Mouse (Mus musculus) limb, embryonic 14.5 days (tissue): ENCODE measurements around the gene Vdr. TPM values are rescaled to one million over a fixed set of nuclear protein-coding genes. Genes with fewer than 3 reads are reported as not detected.

Experiments used
- ATAC-seq: fragments of 200-750 bp; cut with Nextera tagmentation; 2 replicates; pipeline ENCODE4 v1.8.0; 2017; ENCODE audit warnings: low read depth, moderate number of reproducible peaks, moderate TSS enrichment; ENCODE audit not compliant: low FRiP score
- DNase-seq: peaks from one replicate; pipeline ENCODE4 v3.0.0-alpha.2; 2015; ENCODE audit warnings: low spot score
- H3K27ac ChIP-seq: fragments of 300-500 bp; sonication (generic); replicated peaks from 2 replicates; pipeline ENCODE4 v1.5.1; 2014; ENCODE audit warnings: low read depth, mild to moderate bottlenecking, low read length, moderate library complexity, mixed read lengths
- H3K27me3 ChIP-seq: fragments of 300-500 bp; sonication (generic); 2 replicates; pipeline ENCODE4 v1.6.1; 2014; ENCODE audit warnings: low read length, mixed read lengths; ENCODE audit not compliant: control insufficient read depth, insufficient read depth
- H3K36me3 ChIP-seq: fragments of 300-500 bp; sonication (generic); 2 replicates; pipeline ENCODE4 v1.6.1; 2014; ENCODE audit warnings: mild to moderate bottlenecking, low read length, moderate library complexity, mixed read lengths; ENCODE audit not compliant: control insufficient read depth, insufficient read depth
- H3K4me1 ChIP-seq: fragments of 300-500 bp; sonication (generic); 2 replicates; pipeline ENCODE4 v1.6.1; 2014; ENCODE audit warnings: antibody characterized with exemption, low read length, mixed read lengths; ENCODE audit not compliant: control insufficient read depth, insufficient read depth
- H3K4me2 ChIP-seq: fragments of 300-500 bp; sonication (generic); replicated peaks from 2 replicates; pipeline ENCODE4 v1.6.1; 2014; ENCODE audit warnings: low read depth, mild to moderate bottlenecking, low read length, moderate library complexity; ENCODE audit not compliant: severe bottlenecking
- H3K4me3 ChIP-seq: fragments of 300-500 bp; sonication (generic); replicated peaks from 2 replicates; pipeline ENCODE4 v1.5.1; 2014; ENCODE audit warnings: low read length
- H3K9ac ChIP-seq: fragments of 300-500 bp; sonication (generic); 2 replicates; pipeline ENCODE4 v1.6.1; 2014; ENCODE audit warnings: mild to moderate bottlenecking, low read depth, low read length, moderate library complexity; ENCODE audit not compliant: severe bottlenecking
- H3K9me3 ChIP-seq: fragments of 300-500 bp; sonication (generic); 2 replicates; pipeline ENCODE4 v1.6.1; 2016; ENCODE audit warnings: low read length; ENCODE audit not compliant: control insufficient read depth
- POLR2A ChIP-seq: fragments of 200-500 bp; IDR thresholded peaks from 2 replicates; pipeline ENCODE4 v1.8.0; 2012; ENCODE audit warnings: inconsistent platforms, mild to moderate bottlenecking, moderate library complexity, borderline replicate concordance; ENCODE audit not compliant: insufficient read depth, insufficient read length; ENCODE audit errors: extremely low read depth
- WGBS: fragments of 180-500 bp; shearing (Covaris S2); extraction: QIAGEN DNeasy Blood & Tissue Kit; methylation state at CpG from one replicate; pipeline ENCODE4 v1.1.7; 2014; 5-methylcytosine and 5-hydroxymethylcytosine counted together
- polyA plus RNA-seq, 2 experiments: library from polyadenylated mRNA; depleted of rRNA in 1 of 2; stranded (reverse) in 1 of 2; unstranded in 1 of 2; fragments of >200 nt; fragmentation: Nextera tagmentation in 1 of 2; extraction: Ambion mirVana in 1 of 2; gene quantifications; 2 replicates each; pipeline versions ENCODE4 v1.2.1 to v1.2.3; 2012 to 2014

Vdr gene
- polyA plus RNA-seq, 2 experiments, result 2.0 to 3.4 TPM

DNA sequence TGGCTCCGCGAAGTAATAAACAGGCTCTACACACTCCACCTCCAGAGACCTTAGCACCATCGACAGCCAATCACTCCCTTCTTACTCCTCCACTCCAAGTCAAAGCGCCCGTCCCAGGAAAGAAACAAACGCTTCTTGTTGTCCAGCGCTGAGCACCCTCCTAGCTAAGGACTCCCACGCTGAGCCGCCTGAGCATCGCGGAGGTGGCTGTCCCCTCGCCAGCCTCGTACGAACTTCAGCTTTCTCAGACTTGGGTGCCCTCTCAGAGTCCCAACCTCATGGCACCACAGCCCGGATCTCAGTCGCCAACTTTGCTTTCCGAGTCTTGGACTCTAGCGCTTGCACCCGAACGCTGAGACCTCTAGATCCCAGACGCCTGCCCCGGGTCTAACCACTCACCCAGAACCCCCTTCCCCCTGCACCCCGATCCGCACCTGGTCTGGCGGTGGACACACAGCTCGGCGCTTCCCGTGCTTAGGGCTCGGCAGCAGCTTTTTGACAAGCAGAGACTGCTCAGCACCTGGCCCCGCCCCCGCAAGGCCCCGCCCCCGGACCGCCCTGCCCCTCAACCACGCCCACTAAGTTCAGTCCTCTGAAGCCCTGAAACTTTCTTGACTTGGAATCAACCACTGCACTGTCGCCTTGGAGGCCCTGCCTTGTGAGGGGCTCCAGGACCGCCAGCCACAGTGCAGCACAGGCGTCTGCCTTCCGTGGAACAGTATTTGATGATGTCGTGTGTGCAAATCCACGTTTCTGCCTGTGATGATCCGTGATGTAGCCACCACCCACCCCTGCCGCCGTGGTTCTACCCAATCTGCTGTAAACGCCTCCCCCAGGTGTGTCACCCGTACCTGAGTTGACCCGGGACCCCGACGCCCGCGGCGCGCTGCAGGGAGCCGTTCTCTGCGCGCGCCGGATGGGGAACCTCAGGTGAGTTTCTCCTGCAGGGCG is 2.4 kb downstream of the Vdr start:
- 1% methylated on average over 57 of the region's 59 CpGs for WGBS
- DNase-seq, result peak; percentile 51
- Histone ChIP-seq H3K27ac (no peak overlapping the region), H3K4me3 (peak overlapping the region; percentile 47), H3K9me3 (no peaks in the 10 kb centered on the region), H3K27me3 (peaks cover 11% of the 10 kb centered on the region; the same call in 1 of the 2 replicates), H3K9ac (peak overlapping the region; percentile 50), H3K4me1 (peaks cover 11% of the 10 kb centered on the region; the same call in 1 of the 2 replicates), H3K36me3 (no peaks in the 10 kb centered on the region), H3K4me2 (peak overlapping the region; percentile 92)
- TF ChIP-seq POLR2A, result no peak
- peak; percentile 80 for ATAC-seq

DNA sequence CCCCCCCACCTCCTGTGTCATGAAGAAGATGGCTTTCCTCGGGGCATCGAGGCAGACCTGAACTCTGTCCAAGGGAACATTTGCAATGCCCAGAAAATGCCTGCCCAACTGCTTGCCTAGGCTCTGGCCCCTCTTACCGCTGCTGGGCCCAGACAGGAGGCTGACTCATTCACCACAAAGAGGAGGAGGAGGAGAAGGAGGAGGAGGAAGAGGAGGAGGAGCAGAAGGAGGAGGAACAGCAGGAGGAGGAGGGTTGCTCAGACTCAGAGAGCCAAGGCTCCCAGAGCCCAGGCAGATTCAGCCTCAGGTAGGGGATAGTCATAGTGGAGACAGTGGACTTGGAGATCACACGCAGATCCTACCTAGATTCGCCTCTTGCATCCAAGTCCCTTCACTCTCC is 3.2 kb downstream of the Vdr start:
- peaks cover 11% of the 10 kb centered on the region; the same call in 1 of the 2 replicates for H3K4me1 ChIP-seq
- ATAC-seq (no peak), DNase-seq (no peak)
- peak overlapping the region; percentile 47 for H3K4me3 ChIP-seq
- H3K27ac ChIP-seq, result no peak overlapping the region
- peak overlapping the region; percentile 92 for H3K4me2 ChIP-seq
- WGBS, result 49% methylated on average over 5 of the region's 5 CpGs
- H3K9me3 ChIP-seq, result no peaks in the 10 kb centered on the region
- H3K27me3 ChIP-seq, result peaks cover 11% of the 10 kb centered on the region; the same call in 1 of the 2 replicates
- no peak for TF ChIP-seq POLR2A
- peak overlapping the region; percentile 50; the same call in 1 of the 2 replicates for H3K9ac ChIP-seq
- H3K36me3 ChIP-seq, result no peaks in the 10 kb centered on the region

DNA sequence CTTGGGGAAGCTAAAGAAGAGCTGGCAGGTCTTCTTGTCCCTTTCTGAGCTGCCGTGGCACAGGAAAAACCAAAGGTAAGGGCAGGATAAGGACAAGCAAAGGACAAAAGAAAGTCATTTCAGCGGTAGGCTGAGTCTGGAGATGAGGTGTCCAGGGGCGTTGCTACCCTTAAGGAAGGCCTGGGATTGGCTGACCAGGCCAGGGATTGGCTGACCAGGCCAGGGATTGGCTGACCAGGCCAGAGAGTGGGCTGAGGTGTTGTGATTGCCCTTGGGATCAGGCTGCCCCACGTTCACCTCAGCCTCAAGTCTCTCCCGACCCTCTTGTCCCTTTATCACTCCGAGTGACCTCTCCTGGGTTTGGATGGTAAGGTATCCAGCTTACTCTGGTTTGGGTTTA is 5.1 kb downstream of the Vdr start:
- Histone ChIP-seq H3K4me3 (no peak overlapping the region), H3K27ac (no peak overlapping the region), H3K4me1 (peaks cover 11% of the 10 kb centered on the region; the same call in 1 of the 2 replicates), H3K9ac (no peak overlapping the region), H3K9me3 (no peaks in the 10 kb centered on the region), H3K4me2 (no peak overlapping the region), H3K27me3 (peaks cover 11% of the 10 kb centered on the region; the same call in 1 of the 2 replicates), H3K36me3 (no peaks in the 10 kb centered on the region)
- ATAC-seq, result no peak
- DNase-seq, result no peak
- 84% methylated on average over 6 of the region's 6 CpGs for WGBS
- no peak for TF ChIP-seq POLR2A

DNA sequence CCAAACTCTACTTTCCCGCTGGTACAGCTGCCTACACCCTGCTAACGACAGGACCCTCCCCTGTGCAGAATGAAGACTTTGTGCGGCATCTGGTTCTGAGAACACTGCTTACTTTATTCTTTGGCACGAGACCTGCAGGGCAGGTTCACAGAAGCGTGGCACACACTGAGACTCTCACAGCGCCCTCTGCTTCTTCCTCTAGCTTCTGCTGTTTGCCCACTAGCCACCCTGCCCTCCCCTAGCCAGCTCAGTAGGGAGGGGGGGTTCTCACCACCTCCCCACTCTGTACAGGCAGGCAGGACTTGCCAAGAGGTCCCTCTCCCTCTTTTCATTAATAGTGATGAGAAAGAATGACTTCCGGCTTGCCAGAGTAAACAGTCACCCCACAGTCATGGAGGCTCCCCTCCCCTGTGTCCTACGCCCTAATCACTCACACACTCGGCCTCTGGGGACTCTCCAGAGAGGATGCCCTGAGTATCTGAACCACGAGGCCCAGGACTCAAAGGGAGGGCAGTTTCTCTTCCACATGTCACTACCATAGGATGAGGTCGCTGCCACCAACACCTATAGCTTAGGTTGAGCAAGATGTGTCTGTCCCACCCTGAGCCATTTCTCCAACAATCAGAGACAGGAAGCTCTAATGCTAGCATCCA is 6.0 kb downstream of the Vdr start:
- WGBS, result 64% methylated on average over 11 of the region's 11 CpGs
- DNase-seq (no peak), ATAC-seq (no peak)
- Histone ChIP-seq H3K4me2 (no peak overlapping the region), H3K27ac (no peak overlapping the region), H3K36me3 (no peaks in the 10 kb centered on the region), H3K4me3 (no peak overlapping the region), H3K9me3 (no peaks in the 10 kb centered on the region), H3K9ac (no peak overlapping the region), H3K27me3 (peaks cover 11% of the 10 kb centered on the region; the same call in 1 of the 2 replicates), H3K4me1 (peaks cover 11% of the 10 kb centered on the region; the same call in 1 of the 2 replicates)
- no peak for TF ChIP-seq POLR2A
